In the genomic region with DNA sequence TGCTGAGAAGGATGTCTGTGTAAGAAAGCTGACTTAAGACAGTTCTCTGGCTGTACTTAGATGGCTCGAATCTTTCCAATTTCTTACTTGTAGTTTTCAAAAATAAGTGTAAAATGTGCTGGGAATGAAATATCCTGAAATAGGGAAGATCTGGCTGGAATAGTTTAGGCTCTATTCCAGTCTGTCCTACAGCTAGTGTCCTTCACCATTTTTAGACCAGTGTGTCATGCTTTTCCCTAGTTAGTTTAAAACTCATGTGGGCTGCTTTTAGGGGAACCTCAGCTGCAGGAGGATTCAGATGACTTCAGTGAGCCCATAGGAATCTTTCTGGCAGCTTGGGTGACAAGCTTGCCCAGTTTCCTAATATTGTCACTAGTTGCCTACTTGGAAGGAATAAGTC, we compare ENCODE assay signal across 17 mouse cellular contexts.
"Had no signal": no experiment of that assay in that cellular context is flagged by ENCODE, and none has a peak within 500 bp of the region (broad histone marks: within the 10 kb centered on the region; RNA-seq: fewer than 3 reads in every experiment).

No protein-coding gene starts in this region.

- DNase-seq: kidney, adult 11 months; kidney, adult 9 months; kidney, postnatal 36 days; lung, embryonic 14.5 days; lung, postnatal 10 days; lung, postnatal 4 days; midbrain, embryonic 14.5 days; spleen, adult 18-20 months; thymus, adult 2 months; thymus, postnatal 25 days had no signal

- H3K4me3 ChIP-seq: layer of hippocampus, adult 2 months; limb, embryonic 15.5 days; liver, embryonic 12.5 days; midbrain, embryonic 10.5 days; myocyte; neural tube, embryonic 15.5 days had no signal

- H3K27ac ChIP-seq: kidney, postnatal 0 days; layer of hippocampus, adult 2 months; limb, embryonic 15.5 days; liver, embryonic 12.5 days; midbrain, embryonic 10.5 days; neural tube, embryonic 15.5 days had no signal
